Mouse (Mus musculus) kidney, adult 18-20 months (tissue): ENCODE results near the gene H2-Eb1.

Experiments used
- DNase-seq: peaks from one replicate; pipeline ENCODE4 v3.0.0; 2021

Gene H2-Eb1

DNA sequence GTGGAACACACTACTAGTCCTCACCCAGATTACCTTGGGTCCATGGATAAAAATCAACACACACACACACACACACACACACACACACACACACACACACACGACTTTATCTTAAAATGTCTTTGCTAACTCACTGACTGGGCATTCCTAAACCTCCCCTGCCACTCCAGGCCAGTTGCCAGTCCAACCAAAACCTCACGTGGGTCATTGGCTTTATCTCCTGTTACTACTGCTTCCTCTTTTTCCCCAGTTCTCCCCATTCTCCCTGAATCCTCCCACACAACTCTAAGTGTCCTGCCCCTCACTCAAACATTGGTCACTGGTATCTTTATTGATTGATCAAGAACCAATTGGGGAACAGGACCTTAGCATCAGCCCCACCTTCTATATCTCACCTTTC, 11.6 kb downstream of the H2-Eb1 start:
- no peak for DNase-seq

DNA sequence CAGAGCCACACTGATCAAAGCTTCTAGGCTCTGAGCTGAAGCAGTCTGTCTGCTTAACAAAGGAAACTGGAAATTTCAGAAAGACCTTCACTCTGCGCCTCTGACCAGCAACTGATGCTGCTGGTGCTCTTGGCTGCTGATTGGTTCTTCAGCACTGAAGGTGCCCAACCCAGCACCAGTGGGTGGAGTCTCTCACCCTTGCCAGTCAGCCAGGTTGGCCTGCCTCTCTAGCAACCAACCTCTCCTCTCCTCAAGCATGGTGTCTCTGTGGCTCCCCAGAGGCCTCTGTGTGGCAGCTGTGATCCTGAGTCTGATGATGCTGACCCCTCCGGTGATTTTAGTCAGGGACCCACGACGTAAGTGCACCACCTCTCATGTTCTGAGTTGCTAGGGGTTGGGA, 19.8 kb downstream of the H2-Eb1 start, which contains the start of gene H2-Eb2:
H2-Eb2 (plus strand) TSS at position 230 of the 400 bp plus-strand sequence.
- no peak for DNase-seq

DNA sequence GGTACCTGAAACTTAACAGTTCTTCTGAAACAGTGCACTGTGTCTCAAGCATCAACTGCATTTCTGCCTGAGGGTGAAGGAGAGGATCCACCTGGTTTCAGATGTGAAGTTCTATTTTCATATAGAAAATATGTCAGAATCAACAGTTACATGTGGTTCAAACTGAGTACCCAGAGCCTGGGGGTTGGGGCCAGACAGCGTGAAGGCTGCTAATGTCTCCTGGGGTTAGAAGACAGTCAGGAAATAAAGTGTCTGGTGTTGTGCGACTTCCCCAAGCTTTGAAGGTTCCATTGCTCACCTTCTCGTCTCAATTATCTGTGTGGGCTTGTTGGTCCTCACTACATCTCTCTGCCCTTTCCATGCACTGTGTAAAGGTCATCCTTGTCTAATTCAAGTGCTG, 20.7 kb downstream of the H2-Eb1 start:
- DNase-seq, result no peak

DNA sequence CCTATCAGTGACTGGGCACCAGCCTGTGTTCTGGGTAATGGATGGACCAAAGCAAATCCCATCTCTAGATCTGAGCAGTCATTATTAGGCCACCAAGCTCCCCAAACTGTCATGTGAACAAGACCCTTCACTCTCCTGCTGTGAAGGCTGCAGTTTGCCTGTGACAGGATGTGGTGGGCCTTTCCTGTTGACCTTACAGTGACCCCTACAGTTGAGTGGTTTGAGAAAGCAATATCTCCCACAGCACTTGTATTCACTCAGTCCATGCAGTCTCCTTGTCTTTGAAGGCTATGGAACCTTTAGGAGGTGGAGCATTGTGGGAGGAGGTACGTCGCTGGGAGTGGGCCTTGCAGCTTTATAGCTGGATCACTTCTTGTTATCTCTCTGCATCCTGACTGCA, 24.1 kb downstream of the H2-Eb1 start:
- no peak for DNase-seq

DNA sequence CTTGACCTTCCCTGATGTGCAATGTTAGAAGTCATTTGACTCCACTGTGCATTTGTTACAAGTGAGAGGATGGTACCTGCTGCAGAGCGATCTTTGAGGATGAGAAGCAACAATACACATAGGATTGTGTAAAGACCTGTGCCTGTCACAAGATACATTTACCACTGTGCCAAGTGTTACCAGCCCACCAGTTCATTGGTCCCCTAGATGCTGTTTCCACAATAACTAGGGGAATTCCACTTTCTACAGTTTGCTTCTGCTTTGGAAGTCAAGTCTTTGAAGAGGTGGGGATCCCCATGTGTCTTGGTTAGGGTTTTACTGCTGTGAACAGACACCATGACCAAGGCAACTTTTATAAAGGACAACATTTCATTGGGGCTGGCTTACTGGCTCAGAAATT, 25.5 kb downstream of the H2-Eb1 start:
- no peak for DNase-seq

DNA sequence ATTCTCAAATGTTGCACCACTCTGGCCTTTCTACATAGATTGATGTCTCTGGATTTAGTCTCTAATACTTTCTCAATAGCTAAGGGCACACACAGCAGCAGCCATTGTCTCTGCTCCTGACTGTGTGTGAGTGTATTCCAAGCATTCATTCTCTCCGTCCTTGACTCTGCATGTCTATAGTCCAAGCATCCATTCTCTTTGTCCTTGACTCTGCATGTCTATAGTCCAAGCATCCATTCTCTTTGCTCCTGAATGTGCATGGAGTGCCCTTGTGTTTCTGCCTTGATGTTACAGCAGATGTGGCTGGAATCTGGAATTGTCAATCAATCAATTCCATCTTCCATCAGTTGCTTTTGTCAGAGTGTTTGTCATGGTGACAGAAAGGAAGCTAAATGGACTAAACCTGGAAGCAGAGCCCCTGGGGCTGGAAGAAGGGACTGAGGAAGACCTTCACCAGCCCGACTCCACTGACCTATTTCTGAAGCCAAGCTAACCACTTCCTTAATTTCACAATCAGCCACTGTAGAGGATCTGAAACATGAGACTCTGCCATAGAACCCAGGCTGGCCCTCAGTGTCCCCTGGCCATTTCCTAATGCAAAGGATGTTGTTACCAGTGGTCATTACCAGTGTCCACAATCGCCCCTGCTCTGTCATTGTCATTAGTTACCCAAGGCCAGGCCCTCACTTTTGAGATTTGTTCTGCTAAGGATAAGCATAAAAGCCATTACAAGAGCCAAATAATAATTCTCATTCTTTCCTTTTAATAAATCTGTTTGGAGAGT, 35.1 kb downstream of the H2-Eb1 start:
- peak; percentile 1 for DNase-seq

DNA sequence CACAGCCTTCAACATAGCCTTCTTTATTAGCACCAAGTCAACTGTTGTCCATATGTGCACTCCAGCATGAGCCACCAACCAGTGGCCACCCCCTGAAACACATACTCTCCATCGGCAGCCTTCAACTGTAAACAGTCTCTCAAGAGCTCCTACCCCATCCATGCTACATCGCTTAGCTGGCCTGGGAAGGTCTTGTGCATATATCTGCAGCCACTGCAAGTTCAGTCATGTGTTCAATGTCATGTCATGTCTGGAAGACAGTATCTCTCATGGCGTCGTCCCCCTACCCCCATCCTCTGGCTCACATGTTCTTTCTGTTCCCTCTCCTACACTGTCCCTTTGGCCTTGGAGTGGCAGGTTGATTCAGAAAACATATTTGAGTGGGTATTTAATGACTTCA, 39.2 kb downstream of the H2-Eb1 start:
- DNase-seq, result no peak

DNA sequence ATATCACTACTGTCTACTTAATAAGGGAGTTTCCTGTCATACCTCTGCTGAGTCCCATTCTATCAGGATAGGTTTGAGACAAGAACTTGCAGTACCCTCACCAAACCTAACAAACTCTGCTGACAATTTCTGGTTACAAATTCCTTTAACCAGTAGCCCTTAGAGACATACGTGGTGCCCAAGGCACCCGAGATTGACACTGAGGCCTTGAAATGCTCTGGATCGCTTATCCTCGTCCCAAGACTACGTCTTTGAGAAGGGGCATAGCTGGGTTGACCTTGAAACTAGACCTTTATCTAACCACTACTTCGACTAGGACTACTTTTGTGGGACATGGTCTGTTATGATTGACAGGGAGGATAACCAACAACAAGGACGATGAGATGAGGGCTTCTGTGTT, 39.8 kb downstream of the H2-Eb1 start:
- DNase-seq, result no peak

DNA sequence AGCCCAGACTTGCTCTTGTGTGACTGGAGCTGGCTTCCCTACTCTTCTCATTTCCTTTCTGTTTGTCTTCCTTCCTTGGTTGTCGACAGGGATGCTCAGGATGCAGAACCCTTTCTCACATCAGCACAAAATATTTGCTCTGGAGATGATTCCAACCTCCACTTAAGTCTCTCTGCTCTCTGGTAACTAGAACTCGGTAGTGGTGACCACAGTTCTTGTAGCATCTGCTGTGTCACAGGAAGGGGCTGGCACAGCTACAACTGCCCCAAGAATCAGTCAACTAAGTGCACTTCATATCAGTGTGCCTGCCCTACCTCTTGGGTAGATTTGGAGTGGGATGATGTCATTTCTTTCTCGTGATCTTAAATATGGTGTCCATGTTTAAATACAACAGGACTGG, 40.4 kb downstream of the H2-Eb1 start:
- DNase-seq, result no peak

DNA sequence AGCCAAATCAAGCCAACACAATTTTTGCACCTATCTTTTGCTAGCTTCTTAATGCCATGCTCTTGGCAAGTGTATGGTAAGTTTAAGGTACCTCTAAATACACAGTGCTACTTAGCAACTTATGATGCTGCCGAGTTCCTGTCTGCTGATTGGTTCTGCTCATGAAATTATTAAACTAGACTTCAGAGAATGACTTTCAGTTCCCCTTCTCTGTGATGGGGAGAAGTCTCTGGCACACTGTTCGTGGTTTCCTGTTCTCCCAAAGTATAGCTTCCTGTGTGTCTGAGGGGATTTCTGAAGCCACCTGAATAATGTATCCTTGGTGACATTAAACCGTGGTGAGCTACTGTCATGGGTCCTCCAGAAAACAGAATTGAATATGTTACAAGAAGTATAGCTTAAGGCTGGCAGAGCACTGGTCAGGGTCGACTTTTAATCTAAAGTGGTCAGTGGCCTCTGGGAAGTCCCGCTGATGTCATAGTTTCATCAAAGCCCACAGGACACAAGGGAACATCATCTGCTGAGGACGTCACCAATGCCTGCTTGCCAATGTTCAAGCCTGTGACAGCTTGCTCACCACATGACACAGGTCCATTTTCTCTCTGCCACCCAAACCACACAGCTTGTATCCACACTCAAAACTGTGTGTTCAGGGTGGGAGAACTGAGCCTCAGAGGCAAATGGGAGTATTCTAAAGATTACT, 42.1 kb downstream of the H2-Eb1 start:
- DNase-seq, result peak; percentile 49

DNA sequence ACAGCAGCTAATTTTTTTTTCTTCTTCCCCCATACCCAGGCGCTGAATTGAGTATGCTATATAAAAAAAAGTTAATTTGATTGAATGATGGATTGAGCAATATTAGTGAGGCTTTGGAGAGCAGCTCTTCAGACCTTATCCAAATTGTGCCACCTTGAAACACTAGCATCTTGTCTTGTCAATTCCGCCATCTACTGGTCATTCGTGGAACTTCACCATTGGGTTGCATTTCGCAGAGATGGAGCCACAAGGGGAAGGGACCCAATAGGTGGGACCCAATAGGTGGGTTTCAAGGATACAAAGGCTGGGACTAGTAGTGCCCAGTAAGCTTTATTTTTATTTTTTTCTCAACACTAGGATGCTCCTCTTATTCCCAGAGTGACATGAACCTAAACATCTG, 43.8 kb downstream of the H2-Eb1 start:
- DNase-seq, result peak; percentile 76

DNA sequence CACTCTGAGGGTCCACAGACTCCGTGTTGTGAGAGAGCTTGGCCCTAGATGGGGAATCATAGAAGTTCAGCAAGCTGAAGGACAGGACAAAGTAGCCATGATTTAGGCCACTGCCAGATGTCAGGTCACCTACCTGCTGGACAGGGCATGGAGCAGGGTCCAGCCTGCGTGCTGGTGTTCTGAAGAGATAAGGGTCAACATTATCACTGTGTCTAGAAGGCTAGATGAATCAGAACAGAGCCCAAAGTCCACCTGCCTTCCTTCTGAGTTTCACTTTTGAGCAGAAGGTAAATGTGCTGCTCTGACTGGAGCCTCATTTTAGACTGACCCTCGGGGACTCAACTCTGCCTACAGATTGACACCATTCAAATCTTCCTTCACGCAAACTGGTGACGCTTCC, 48.9 kb downstream of the H2-Eb1 start, which contains the start of gene Btnl2:
Btnl2 (plus strand) TSS at position 284 of the 400 bp plus-strand sequence.
- no peak for DNase-seq

DNA sequence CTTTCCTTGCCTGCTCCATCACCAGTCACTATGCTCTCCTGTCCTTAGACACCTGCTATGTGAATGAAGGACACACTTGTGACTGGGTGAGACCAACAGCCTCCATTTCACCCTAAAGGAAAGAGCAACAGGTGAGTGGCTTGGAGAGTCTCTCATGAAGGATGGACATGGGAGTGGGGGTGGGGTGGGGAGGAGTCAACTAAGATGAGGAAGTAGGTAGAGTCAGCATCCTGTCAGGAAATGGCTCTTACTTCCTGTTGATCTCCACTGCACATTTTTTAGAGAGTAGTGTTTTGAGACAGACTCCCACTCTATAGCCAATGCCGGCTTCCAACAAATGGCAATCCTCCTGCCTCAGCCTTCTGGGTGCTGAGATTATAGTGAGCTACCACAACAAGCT, 49.3 kb downstream of the H2-Eb1 start:
- no peak for DNase-seq

DNA sequence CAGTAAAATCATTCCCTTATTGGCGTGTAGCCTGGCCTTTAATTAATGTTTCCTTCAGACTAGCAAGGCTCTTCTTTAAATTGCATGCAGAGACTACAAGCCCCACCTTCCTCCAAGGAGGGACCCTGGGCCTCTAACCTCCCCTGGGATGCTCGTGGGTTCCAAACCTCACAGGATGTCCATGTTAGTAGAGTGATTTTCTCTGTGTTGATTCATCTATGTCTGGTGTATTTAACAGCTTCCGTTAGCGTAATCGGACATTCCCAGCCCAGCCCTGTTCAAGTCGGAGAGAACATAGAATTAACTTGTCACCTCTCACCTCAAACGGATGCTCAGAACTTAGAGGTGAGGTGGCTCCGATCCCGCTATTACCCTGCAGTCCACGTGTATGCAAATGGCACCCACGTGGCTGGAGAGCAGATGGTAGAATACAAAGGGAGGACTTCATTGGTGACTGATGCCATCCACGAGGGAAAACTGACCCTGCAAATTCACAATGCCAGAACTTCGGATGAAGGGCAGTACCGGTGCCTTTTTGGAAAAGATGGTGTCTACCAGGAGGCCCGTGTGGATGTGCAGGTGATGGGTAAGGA, 57.4 kb downstream of the H2-Eb1 start:
- no peak for DNase-seq

DNA sequence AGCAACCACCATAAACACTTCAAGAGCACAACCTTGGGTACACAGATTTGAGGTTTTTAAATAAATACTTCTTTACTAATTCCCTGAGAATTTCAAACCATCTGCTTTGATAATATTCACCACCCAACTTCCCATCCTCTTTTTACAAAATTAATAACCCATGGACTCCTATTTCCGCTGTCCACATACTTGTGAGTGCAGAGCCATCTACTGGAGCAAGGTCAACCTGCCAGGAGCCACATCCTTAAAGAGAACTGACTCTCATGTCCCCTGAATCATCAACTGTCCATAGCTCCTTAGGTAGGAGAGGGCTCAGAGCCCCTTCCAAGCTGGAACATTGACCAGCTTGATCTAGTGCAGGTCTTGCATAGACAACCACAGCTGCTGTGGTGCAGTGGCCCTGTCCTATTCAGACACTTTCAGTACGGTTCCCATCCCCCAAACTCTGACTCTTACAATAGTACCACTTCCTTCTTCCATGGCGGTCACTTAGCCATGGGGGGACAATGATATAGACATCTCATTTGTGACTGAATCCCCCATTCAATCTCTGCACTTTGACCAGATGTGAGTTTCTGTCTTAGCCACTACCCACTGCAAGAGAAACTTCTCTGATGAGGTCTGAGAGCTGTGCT, 58.1 kb downstream of the H2-Eb1 start:
- DNase-seq, result no peak

DNA sequence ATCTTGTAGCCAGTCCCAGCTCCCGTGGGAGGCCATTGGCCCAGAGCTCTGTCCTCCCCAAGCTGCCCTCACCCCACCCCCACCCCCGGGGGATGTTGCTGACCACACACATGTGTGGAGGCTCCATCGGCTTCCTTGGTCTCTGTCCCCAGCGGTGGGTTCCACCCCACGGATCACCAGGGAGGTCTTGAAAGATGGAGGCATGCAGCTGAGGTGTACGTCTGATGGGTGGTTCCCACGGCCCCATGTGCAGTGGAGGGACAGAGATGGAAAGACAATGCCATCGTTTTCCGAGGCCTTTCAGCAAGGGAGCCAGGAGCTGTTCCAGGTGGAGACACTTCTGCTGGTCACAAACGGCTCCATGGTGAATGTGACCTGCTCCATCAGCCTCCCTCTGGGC, 59.4 kb downstream of the H2-Eb1 start:
- no peak for DNase-seq
